Mouse (Mus musculus): ENCODE data around the gene Cpne5.

The Cpne5 gene

DNA sequence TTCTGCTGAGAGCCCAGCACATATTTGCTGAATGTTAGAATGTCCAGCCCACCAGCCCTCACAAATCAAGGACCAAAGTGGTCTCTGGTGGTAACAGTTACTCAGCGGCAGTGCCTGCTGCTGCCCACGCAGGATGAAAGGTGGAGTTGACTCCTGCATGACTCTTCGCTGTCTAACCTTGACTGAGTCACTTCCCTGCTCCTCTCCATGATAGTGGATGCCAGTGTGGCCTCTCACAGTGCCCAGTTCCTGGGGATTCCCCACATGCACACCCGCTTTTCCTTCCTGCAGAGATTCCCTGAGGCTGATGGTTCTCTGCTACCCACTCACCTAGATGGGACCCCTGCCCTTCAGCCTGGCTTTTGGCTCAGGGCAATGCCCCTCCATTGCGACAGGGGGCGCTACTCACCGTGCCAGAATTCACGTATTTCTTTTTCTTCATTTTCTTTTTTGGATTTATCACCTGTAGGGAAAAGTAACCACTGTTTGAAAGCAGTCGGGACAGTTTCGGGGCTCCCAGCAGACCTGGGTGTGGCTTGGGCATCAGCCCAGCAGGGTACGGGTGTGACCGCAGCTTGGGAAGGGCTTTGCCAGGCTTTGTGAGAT is 68.9 kb downstream of the Cpne5 start:
- no peak for DNase-seq (ENCODE audit: low spot score in 2 of 2)

GRCm38 (mm10) chr17:29168438-29168837 is 69.5 kb downstream of the Cpne5 start:
- no peak for DNase-seq (ENCODE audit: low spot score in 2 of 2)

- peak; percentile 74 to 85 for DNase-seq (ENCODE audit: low spot score in 2 of 2)
Observed at GRCm38 (mm10) chr17:29167371-29167770, 70.6 kb downstream of the Cpne5 start.

DNA sequence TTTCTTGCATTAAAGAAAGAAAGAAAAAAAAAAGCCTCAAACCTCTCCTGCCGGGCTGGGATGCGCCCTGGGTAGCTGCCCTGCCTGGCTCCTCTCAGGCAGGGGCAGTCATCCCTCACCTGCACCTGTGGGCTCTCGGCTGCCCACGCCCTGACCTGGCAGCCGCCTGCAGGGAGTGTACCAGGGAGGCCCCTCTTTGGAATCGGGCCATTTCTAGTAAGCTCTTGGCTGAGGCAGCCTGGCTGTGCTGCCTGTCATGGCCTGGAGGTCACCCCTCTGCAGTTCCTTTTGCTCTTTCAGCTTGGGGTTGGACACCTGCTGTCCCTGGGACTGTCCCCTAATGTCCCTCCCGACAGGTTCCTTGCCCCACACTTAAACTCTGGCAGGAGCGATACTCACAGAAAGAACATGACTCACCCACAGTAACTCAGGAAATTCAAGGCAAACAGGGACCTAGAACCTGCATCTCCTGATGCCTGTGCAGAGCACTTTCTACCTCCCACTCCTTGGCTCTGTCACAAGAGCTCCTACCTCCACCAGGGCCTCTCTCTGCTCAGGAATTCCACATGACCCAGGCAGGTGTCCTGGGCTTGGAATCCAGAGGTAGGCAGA is 71.9 kb downstream of the Cpne5 start:
- DNase-seq (ENCODE audit: low spot score in 2 of 2) = no peak

GRCm38 (mm10) chr17:29165452-29165851 is 72.5 kb downstream of the Cpne5 start:
- DNase-seq (ENCODE audit: low spot score in 2 of 2) = peak in 1 of 2 experiments; percentile 39

DNA sequence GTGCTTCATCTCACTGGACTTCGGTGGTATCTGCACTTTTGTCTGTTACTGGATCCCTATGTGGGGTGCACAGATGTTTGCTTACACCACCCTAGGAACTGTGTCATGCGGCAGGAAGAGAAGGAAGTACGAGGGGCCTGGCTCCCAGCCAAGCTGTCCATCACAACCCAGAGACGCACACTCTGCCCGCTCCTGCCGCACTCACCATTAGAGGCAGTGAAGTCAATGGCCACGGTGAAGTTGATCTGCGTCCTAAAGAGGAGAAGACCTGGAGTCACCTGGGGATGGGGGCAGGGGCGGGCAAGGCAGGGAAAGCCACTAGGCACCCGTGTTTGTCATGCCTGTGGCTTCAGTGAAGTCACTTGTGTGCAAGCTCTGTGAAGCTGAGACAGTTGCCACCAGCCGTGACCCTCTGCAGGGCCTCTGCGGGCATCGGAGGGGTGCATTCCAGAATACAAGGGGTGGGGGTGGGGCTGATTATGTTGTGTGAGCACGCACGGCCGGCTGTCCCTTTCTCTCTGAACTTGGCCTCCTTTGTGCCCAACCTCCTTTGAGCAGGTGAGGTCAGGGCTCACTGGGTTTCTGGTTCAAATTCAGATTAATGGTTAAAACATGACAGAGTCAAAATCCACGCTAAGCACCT is 73.4 kb downstream of the Cpne5 start:
- DNase-seq (ENCODE audit: low spot score in 2 of 2) = peak in 1 of 2 experiments; percentile 43

GRCm38 (mm10) chr17:29162334-29162733 is 75.6 kb downstream of the Cpne5 start:
- DNase-seq (ENCODE audit: low spot score in 2 of 2) = no peak

- DNase-seq (ENCODE audit: low spot score in 2 of 2) = no peak
Observed at GRCm38 (mm10) chr17:29159743-29160455, 78.1 kb downstream of the Cpne5 start.

DNA sequence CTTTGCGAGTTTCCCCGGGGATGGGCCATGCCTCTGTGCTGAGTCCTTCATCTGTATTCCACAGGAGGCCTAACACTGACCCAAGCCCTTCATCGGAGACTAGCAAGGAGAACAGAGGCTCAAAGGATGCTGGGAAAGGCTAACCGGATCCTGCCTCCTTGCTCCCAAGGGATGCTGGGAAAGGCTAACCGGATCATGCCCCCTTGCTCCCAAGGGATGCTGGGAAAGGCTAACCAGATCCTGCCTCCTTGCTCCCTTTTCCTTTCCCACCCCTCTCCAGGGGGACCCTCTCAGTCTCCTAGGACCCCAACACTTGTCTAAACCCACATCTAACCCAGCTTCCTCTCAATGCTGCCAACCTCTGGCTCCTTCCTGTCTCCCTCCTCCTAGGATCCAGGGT is 78.6 kb downstream of the Cpne5 start:
- no peak for DNase-seq (ENCODE audit: low spot score in 2 of 2)

GRCm38 (mm10) chr17:29158899-29159298 is 79.1 kb downstream of the Cpne5 start:
- no peak for DNase-seq (ENCODE audit: low spot score in 2 of 2)

DNA sequence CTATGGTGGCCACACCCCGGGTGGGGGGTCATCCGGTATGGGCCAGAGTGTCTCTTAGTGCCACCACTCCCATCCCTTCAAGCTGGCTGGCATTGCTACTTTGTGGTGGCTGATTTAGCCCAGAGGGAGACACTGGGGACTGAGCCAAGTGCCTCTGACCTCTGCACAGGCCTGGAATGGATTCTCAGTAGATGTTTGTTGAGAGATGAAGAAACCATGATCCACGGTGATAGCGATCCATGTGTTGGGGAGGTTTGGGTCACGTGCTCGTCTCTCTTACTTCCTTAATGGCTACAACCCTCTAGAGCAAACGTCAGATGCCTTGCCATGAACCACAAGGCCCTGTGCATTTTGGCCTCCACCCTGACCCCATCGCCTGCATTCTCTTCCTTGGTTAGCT is 81.1 kb downstream of the Cpne5 start:
- no peak for DNase-seq (ENCODE audit: low spot score in 2 of 2)

DNA sequence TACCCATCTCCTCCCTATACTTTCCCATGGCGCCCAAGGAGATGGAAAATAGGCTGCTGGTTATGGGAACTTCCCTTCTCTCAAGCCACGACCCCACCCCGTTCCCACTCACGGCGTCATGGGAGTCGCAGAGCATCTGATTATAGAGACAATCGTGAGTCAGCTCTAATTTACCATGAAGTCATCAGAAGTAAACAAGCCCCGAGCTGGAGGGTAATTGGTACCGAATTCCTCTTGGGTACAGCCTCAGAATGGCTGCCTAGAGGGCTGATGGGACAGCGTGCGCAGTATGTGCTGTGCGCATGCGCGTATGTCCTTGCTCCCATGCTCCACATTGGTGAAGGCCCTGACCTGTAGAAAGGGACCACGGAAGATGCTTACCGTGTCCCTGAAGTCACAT is 81.6 kb downstream of the Cpne5 start:
- DNase-seq (ENCODE audit: low spot score in 2 of 2) = no peak

- DNase-seq (ENCODE audit: low spot score in 2 of 2) = no peak
Observed at GRCm38 (mm10) chr17:29155355-29156135, 82.4 kb downstream of the Cpne5 start.

DNA sequence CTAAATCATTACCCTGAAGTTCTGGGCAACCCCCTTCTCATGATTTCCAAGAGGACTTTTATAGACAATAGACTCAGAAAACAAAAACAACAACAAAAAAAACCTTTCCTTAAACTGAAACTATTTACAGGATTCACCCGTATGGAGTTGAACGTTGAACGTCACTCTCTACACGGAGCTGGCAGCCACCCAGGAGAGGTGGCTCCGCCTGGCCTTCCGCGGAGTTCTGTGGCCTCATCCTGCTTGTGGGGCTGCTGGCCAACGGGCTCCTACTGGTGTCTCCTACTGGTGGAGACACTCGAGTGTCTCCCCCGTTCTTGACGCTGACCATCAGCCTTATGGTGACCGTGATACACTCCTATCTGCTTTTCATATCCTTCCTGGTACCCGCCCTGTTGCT is 83.7 kb downstream of the Cpne5 start:
- no peak for DNase-seq (ENCODE audit: low spot score in 2 of 2)

GRCm38 (mm10) chr17:29152547-29152946 is 85.4 kb downstream of the Cpne5 start:
- peak; percentile 64 to 70 for DNase-seq (ENCODE audit: low spot score in 2 of 2)

DNA sequence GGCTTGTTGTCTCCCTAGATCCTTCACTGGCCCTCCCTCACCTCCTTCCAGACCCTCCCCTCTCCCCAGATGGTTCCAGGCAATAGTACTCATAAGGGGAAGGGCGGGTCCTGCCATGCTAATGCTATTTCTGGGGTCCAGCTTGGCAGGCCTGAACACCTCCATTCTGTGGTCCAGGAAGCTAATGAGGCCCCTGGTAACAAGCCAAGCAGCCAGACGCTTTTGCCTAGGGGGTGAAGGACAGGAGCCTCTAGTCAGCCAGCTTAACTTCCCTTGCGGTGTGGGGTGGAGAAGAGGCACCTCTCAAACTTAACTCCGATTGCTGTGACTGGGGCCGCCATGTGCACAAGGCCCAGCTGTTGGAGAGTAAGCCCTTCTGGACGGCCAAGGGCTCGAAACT is 88.2 kb downstream of the Cpne5 start:
- no peak for DNase-seq (ENCODE audit: low spot score in 2 of 2)

DNA sequence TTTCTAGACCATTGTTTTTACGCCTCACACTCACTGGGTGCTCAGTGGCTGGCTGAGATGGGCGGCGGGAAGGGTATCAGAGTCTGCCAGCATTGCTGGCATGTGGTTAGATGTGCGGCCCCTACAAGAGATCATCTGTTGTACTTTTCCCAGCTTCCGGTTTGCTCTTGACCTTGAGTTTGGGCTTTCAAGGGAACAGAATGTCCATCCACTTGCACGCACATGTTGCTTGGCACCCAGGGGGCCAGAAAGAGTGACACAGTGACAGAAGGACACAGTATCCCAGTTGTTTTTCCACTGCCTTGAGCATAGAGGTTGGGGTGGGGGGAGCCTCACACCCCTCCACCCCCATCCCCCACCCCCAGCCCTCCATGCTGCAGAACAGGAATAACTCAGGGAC is 90.2 kb downstream of the Cpne5 start:
- no peak for DNase-seq (ENCODE audit: low spot score in 2 of 2)

DNA sequence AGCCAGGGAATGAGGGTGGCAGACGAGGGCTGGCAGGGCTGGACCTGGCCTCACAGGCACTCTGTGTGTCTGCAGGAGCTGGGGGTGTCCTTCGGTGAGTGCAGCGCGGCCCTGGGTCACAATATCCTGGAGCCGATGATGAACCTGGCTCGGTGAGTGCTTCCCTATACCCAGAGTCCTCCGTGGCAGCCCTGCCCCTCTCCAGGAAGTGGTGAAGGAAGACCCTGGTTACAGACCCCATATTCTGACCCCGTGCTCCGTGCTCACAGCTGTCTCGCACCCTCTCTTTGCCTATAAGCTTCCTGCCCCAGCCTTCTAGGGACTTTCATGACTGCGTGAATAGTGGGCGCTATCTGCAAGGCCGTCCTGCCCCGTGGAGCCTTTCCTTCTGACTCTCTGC is 90.7 kb downstream of the Cpne5 start:
- no peak for DNase-seq (ENCODE audit: low spot score in 2 of 2)

- no peak for DNase-seq (ENCODE audit: low spot score in 2 of 2)
Observed at GRCm38 (mm10) chr17:29145101-29145500, 92.9 kb downstream of the Cpne5 start.

- DNase-seq (ENCODE audit: low spot score in 2 of 2) = no peak
Observed at GRCm38 (mm10) chr17:29143266-29143665, 94.7 kb downstream of the Cpne5 start.

- DNase-seq (ENCODE audit: low spot score in 2 of 2) = no peak
Observed at GRCm38 (mm10) chr17:29141577-29141976, 96.4 kb downstream of the Cpne5 start.

DNA sequence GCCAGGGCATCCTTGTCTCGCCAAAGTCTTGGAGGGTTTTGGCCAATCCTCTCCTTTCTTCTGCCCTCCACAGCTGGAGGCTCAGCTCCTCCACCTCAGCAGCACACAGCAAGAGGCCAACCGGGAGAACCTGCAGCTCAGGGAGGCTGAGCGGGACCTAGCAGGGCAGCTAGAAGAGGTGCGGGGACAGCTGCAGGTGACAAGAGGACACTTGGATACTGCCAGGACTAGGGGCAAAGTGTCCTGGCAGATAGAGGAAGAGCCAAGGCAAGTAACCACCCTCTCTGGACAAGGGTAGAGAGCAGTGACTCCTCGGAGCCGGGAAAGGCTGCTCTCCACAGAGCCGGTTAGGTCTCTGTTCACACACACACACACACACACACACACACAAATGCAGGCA is 100.1 kb downstream of the Cpne5 start:
- no peak for DNase-seq (ENCODE audit: low spot score in 2 of 2)
